In the genomic region with DNA sequence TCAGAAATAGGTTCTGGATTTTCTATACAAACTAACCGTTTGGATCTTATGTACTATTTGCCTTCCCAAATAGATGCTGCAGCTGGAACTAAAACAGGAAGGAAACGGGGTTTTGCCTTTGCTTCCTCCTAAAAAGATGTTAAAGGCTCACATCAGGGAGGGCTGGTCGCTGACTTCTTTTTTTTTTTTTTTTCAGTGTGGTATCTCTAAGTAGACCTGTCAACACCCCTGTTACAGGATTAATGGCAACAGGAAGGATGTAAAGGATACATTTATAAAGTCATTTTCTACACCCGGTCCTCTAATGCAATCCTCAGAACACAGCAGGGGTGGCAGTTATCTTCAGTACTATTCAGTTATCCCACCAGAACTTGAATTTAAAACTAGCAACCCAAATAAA, we compare ENCODE assay signal across 10 mouse cellular contexts. TPM values are rescaled to one million over a fixed set of nuclear protein-coding genes. Genes with fewer than 3 reads are reported as not detected.
DNase-seq lines count a peak whose midpoint lies in the region; ATAC-seq and TF ChIP-seq lines count a peak whose summit lies in the region.
"Had no signal": no experiment of that assay in that cellular context is flagged by ENCODE, and none has a peak within 500 bp of the region (broad histone marks: within the 10 kb centered on the region; RNA-seq: fewer than 3 reads in every experiment).

No protein-coding gene starts in this region.

- H3K4me2 ChIP-seq in forebrain, embryonic 11.5 days (ENCODE audit: low read depth, low read length, severe bottlenecking): peak overlapping the region; percentile 48; the same call in 1 of the 2 replicates
- peak overlapping the region; percentile 57 for H3K4me2 ChIP-seq in hindbrain, embryonic 16.5 days (ENCODE audit: low read length)
- H3K4me2 ChIP-seq in neural tube, embryonic 13.5 days: peak overlapping the region; percentile 51

- peak overlapping the region; percentile 57 for H3K4me3 ChIP-seq in layer of hippocampus, adult 2 months
- no peak overlapping the region for H3K4me3 ChIP-seq in forebrain, embryonic 11.5 days (ENCODE audit: low read depth, low read length)
- peak overlapping the region; percentile 47 for H3K4me3 ChIP-seq in hindbrain, embryonic 16.5 days (ENCODE audit: low read length)
- H3K4me3 ChIP-seq in neural tube, embryonic 13.5 days: peak overlapping the region; percentile 45; the same call in 1 of the 2 replicates

- no peaks in the 10 kb centered on the region for H3K36me3 ChIP-seq in forebrain, embryonic 11.5 days (ENCODE audit: control insufficient read depth, insufficient read depth, low read length)
- H3K36me3 ChIP-seq in hindbrain, embryonic 16.5 days (ENCODE audit: control insufficient read depth, insufficient read depth, low read length): no peaks in the 10 kb centered on the region
- no peaks in the 10 kb centered on the region for H3K36me3 ChIP-seq in neural tube, embryonic 13.5 days
- H3K36me3 ChIP-seq: G1E had no signal

- TF ChIP-seq CTCF in layer of hippocampus, adult 2 months (conservative IDR thresholded peaks at IDR 0.05): no peak

- H3K9ac ChIP-seq in forebrain, embryonic 11.5 days (ENCODE audit: low read length): no peak overlapping the region
- no peak overlapping the region; the same call in 1 of the 2 replicates for H3K9ac ChIP-seq in hindbrain, embryonic 16.5 days (ENCODE audit: low read depth, low read length)
- no peak overlapping the region for H3K9ac ChIP-seq in neural tube, embryonic 13.5 days

- no peaks in the 10 kb centered on the region for H3K9me3 ChIP-seq in forebrain, embryonic 11.5 days (ENCODE audit: control insufficient read depth, low read length)
- no peaks in the 10 kb centered on the region for H3K9me3 ChIP-seq in hindbrain, embryonic 16.5 days (ENCODE audit: control insufficient read depth, low read length)
- no peaks in the 10 kb centered on the region for H3K9me3 ChIP-seq in neural tube, embryonic 13.5 days
- H3K9me3 ChIP-seq: G1E had no signal

- no peaks in the 10 kb centered on the region for H3K4me1 ChIP-seq in forebrain, embryonic 11.5 days (replicated peaks; ENCODE audit: control insufficient read depth, insufficient read depth, low read length)
- no peaks in the 10 kb centered on the region for H3K4me1 ChIP-seq in hindbrain, embryonic 16.5 days (ENCODE audit: control insufficient read depth, insufficient read depth, low read depth, low read length)
- H3K4me1 ChIP-seq in neural tube, embryonic 13.5 days (replicated peaks): no peaks in the 10 kb centered on the region

- DNase-seq in layer of hippocampus, adult 2 months (ENCODE audit: low spot score in 2 of 2): no peak
- no peak for DNase-seq in layer of hippocampus, adult 9-11 months
- no peak for DNase-seq in forebrain, embryonic 11.5 days (ENCODE audit: low spot score)
- no peak for DNase-seq in spleen, adult 18-20 months

- 37% methylated on average over 4 of the region's 4 CpGs for WGBS in forebrain, embryonic 11.5 days
- WGBS in hindbrain, embryonic 16.5 days: 43% methylated on average over 4 of the region's 4 CpGs
- 47% methylated on average over 4 of the region's 4 CpGs for WGBS in neural tube, embryonic 13.5 days

- H3K27ac ChIP-seq in layer of hippocampus, adult 2 months: no peak overlapping the region
- no peak overlapping the region for H3K27ac ChIP-seq in forebrain, embryonic 11.5 days (ENCODE audit: low read depth, low read length)
- 0 out of 2 replicates have a peak overlapping the region, but pooled peaks have one; percentile 34 for H3K27ac ChIP-seq in hindbrain, embryonic 16.5 days (ENCODE audit: low read depth, low read length)
- peak overlapping the region; percentile 28; the same call in 1 of the 2 replicates for H3K27ac ChIP-seq in neural tube, embryonic 13.5 days (replicated peaks)

- 0 out of 2 replicates have a peak, but pooled peaks have one; percentile 4 for ATAC-seq in forebrain, embryonic 11.5 days (replicated peaks; ENCODE audit: low FRiP score)
- peak; percentile 41; the same call in 1 of the 2 replicates for ATAC-seq in hindbrain, embryonic 16.5 days
- 0 out of 2 replicates have a peak, but pooled peaks have one; percentile 11 for ATAC-seq in neural tube, embryonic 13.5 days (ENCODE audit: low read depth)
- no peak for ATAC-seq in cerebellum, adult (ENCODE audit: insufficient number of reproducible peaks, low FRiP score, low TSS enrichment)

- H3K27me3 ChIP-seq in forebrain, embryonic 11.5 days (ENCODE audit: control insufficient read depth, insufficient read depth, low read length): no peaks in the 10 kb centered on the region; the same call in 1 of the 2 replicates
- H3K27me3 ChIP-seq in hindbrain, embryonic 16.5 days (replicated peaks; ENCODE audit: control insufficient read depth, insufficient read depth, low read length): peaks cover 2% of the 10 kb centered on the region; the same call in 1 of the 2 replicates
- H3K27me3 ChIP-seq in neural tube, embryonic 13.5 days: peaks cover 33% of the 10 kb centered on the region; the same call in 1 of the 2 replicates

RNA-seq across cellular contexts. Expression of a gene that starts 23.8 kb away (rescaled TPM):
- 10 to 100 TPM; 18.5 to 22.0 TPM for total RNA-seq in layer of hippocampus, adult 2 months (2021)
- polyA plus RNA-seq in forebrain, embryonic 11.5 days (2014; fragmentation: Nextera tagmentation; extraction: Ambion mirVana): 117 and 126 TPM in 2 replicates
- 137 and 140 TPM in 2 replicates for polyA plus RNA-seq in hindbrain, embryonic 16.5 days (2015; fragmentation: Nextera tagmentation; extraction: Ambion mirVana)
- 97.9 and 101 TPM in 2 replicates for polyA plus RNA-seq in neural tube, embryonic 13.5 days (2015; fragmentation: Nextera tagmentation; extraction: Ambion mirVana)
- total RNA-seq: gastrocnemius, adult 18-20 months had no signal

RNA-seq across cellular contexts. Expression of a gene that starts 30.0 kb away (rescaled TPM):
- under 1 TPM in 1 of 2 experiments, not detected in 1; 0.12 TPM for total RNA-seq in layer of hippocampus, adult 2 months (2021)
- polyA plus RNA-seq in forebrain, embryonic 11.5 days (2014; fragmentation: Nextera tagmentation; extraction: Ambion mirVana): not detected in 2 replicates
- not detected in 2 replicates for polyA plus RNA-seq in hindbrain, embryonic 16.5 days (2015; fragmentation: Nextera tagmentation; extraction: Ambion mirVana)
- polyA plus RNA-seq in neural tube, embryonic 13.5 days (2015; fragmentation: Nextera tagmentation; extraction: Ambion mirVana): not detected in 2 replicates
- total RNA-seq: adrenal gland, postnatal 25 days; gastrocnemius, adult 18-20 months had no signal

RNA-seq across cellular contexts. Expression of a gene that starts 47.0 kb away (rescaled TPM):
- 100 to 1,000 TPM; 365 to 379 TPM for total RNA-seq in layer of hippocampus, adult 2 months (2021)
- 302 and 303 TPM in 2 replicates for polyA plus RNA-seq in forebrain, embryonic 11.5 days (2014; fragmentation: Nextera tagmentation; extraction: Ambion mirVana)
- polyA plus RNA-seq in hindbrain, embryonic 16.5 days (2015; fragmentation: Nextera tagmentation; extraction: Ambion mirVana): 784 and 846 TPM in 2 replicates
- polyA plus RNA-seq in neural tube, embryonic 13.5 days (2015; fragmentation: Nextera tagmentation; extraction: Ambion mirVana): 590 and 592 TPM in 2 replicates
- total RNA-seq: G1E; gastrocnemius, adult 18-20 months had no signal

RNA-seq across cellular contexts. Expression of a gene that starts 57.1 kb away (rescaled TPM):
- 10 to 100 TPM; 33.2 to 40.7 TPM for total RNA-seq in layer of hippocampus, adult 2 months (2021)
- 149 and 163 TPM in 2 replicates for polyA plus RNA-seq in forebrain, embryonic 11.5 days (2014; fragmentation: Nextera tagmentation; extraction: Ambion mirVana)
- 121 and 134 TPM in 2 replicates for polyA plus RNA-seq in hindbrain, embryonic 16.5 days (2015; fragmentation: Nextera tagmentation; extraction: Ambion mirVana)
- 152 and 172 TPM in 2 replicates for polyA plus RNA-seq in neural tube, embryonic 13.5 days (2015; fragmentation: Nextera tagmentation; extraction: Ambion mirVana)

Comparison
In these comparisons a context has a peak if more than half of its experiments do, and no peak if none do; other contexts are left out.
1. H3K27ac ChIP-seq: peak in hindbrain, embryonic 16.5 days (single experiment) and neural tube, embryonic 13.5 days (single experiment); none in layer of hippocampus, adult 2 months (single experiment) and forebrain, embryonic 11.5 days (single experiment).
2. Peak in every context shown above with its lines, with median percentiles within 50 percentile points of each other: H3K4me2 ChIP-seq.